Mouse (Mus musculus) MEL (cell line): ENCODE measurements around the gene Enox1. TPM values are rescaled to one million over a fixed set of nuclear protein-coding genes. Genes with fewer than 3 reads are reported as not detected.

Experiments
- DNase-seq: peaks from one replicate; pipeline ENCODE4 v3.0.0; 2011; ENCODE audit warnings: low read depth, low spot score
- H3K27ac ChIP-seq: 2 replicates; pipeline ENCODE4 v1.5.1; 2012; ENCODE audit warnings: low read depth, mild to moderate bottlenecking, control low read depth, low read length, moderate library complexity; ENCODE audit not compliant: control insufficient read depth
- H3K27me3 ChIP-seq, 2 experiments: fragments of 150-350 bp in 1 of 2; sonication (generic) in 1 of 2; 2 replicates each; pipeline ENCODE4 v1.6.1; 2012; ENCODE audit warnings: low read length in 2 of 2, mild to moderate bottlenecking in 2 of 2, improper control_type of control experiment in 1 of 2, moderate library complexity in 1 of 2; ENCODE audit not compliant: insufficient read depth in 2 of 2, control insufficient read depth in 1 of 2
- H3K36me3 ChIP-seq, 2 experiments: 2 replicates each; pipeline ENCODE4 v1.6.1; 2012 to 2014; ENCODE audit warnings: low read length in 2 of 2, improper control_type of control experiment in 1 of 2, inconsistent platforms in 1 of 2, mild to moderate bottlenecking in 1 of 2; ENCODE audit not compliant: insufficient read depth in 2 of 2, control insufficient read depth in 1 of 2
- H3K4me1 ChIP-seq, 2 experiments: fragments of 150-350 bp in 1 of 2; sonication (generic) in 1 of 2; 2 replicates each; pipeline ENCODE4 v1.6.1; 2012; ENCODE audit warnings: low read length in 2 of 2, improper control_type of control experiment in 1 of 2, mild to moderate bottlenecking in 1 of 2; ENCODE audit not compliant: insufficient read depth in 2 of 2, control insufficient read depth in 1 of 2
- H3K4me3 ChIP-seq, 2 experiments: fragments of 150-350 bp in 1 of 2; sonication (generic) in 1 of 2; 2 replicates each; pipeline ENCODE4 v1.5.1; 2012; ENCODE audit warnings: low read depth in 2 of 2, low read length in 2 of 2, mild to moderate bottlenecking in 2 of 2, moderate library complexity in 2 of 2, control low read depth in 1 of 2, improper control_type of control experiment in 1 of 2; ENCODE audit not compliant: control insufficient read depth in 1 of 2, insufficient read depth in 1 of 2
- H3K79me2 ChIP-seq: 2 replicates; pipeline ENCODE4 v1.6.1; 2012; ENCODE audit warnings: mild to moderate bottlenecking, low read length, moderate library complexity; ENCODE audit not compliant: control insufficient read depth, poor library complexity, insufficient read depth
- H3K9ac ChIP-seq: 2 replicates; pipeline ENCODE4 v1.6.1; 2012; ENCODE audit warnings: low read depth, mild to moderate bottlenecking, control low read depth, low read length, moderate library complexity; ENCODE audit not compliant: control insufficient read depth, poor library complexity, severe bottlenecking
- H3K9me3 ChIP-seq: fragments of 150-350 bp; sonication (generic); replicated peaks from 2 replicates; pipeline ENCODE4 v1.6.1; 2012; ENCODE audit warnings: mild to moderate bottlenecking, low read length, improper control_type of control experiment, moderate library complexity; ENCODE audit not compliant: insufficient read depth
- BHLHE40 ChIP-seq: IDR thresholded peaks from 2 replicates; pipeline ENCODE4 v1.6.1; 2012; ENCODE audit warnings: low read depth, mild to moderate bottlenecking, inconsistent platforms, low read length, improper control_type of control experiment, borderline replicate concordance
- CHD1 ChIP-seq: IDR thresholded peaks from 2 replicates; pipeline ENCODE4 v1.6.1; 2012; ENCODE audit warnings: low read depth, mild to moderate bottlenecking, inconsistent platforms, low read length, improper control_type of control experiment
- CTCF ChIP-seq, 3 experiments: IDR thresholded peaks in 2 of 3; conservative IDR thresholded peaks in 1 of 3; 2 replicates each; pipeline ENCODE4 v1.5.1; 2011 to 2012; ENCODE audit warnings: low read length in 3 of 3, low read depth in 2 of 3, mild to moderate bottlenecking in 2 of 3, improper control_type of control experiment in 1 of 3, inconsistent platforms in 1 of 3, mixed read lengths in 1 of 3, moderate library complexity in 1 of 3; ENCODE audit not compliant: control insufficient read depth in 1 of 3, insufficient read depth in 1 of 3, poor library complexity in 1 of 3, severe bottlenecking in 1 of 3
- E2F4 ChIP-seq: IDR thresholded peaks from 2 replicates; pipeline ENCODE4 v1.6.1; 2011; ENCODE audit warnings: low read depth, low read length, improper control_type of control experiment, borderline replicate concordance
- EP300 ChIP-seq, 2 experiments: IDR thresholded peaks; 2 replicates each; pipeline ENCODE4 v1.6.1; 2011; ENCODE audit warnings: improper control_type of control experiment in 2 of 2, low read length in 2 of 2, low read depth in 1 of 2, mild to moderate bottlenecking in 1 of 2
- ETS1 ChIP-seq: IDR thresholded peaks from 2 replicates; pipeline ENCODE4 v1.6.1; 2012; ENCODE audit warnings: low read depth, mild to moderate bottlenecking, inconsistent platforms, low read length, improper control_type of control experiment, moderate library complexity
- MAZ ChIP-seq: IDR thresholded peaks from 2 replicates; pipeline ENCODE4 v1.6.1; 2012; ENCODE audit warnings: low read depth, mild to moderate bottlenecking, inconsistent platforms, low read length, improper control_type of control experiment
- MYC ChIP-seq: IDR thresholded peaks from 2 replicates; pipeline ENCODE4 v1.6.1; 2011; ENCODE audit warnings: low read depth, mild to moderate bottlenecking, low read length, improper control_type of control experiment, moderate library complexity
- NELFE ChIP-seq: IDR thresholded peaks from 2 replicates; pipeline ENCODE4 v1.6.1; 2011; ENCODE audit warnings: low read depth, low read length, improper control_type of control experiment
- POLR2A ChIP-seq, 2 experiments: IDR thresholded peaks; 2 replicates each; pipeline ENCODE4 v1.6.1; 2011 to 2012; ENCODE audit warnings: low read length in 2 of 2, mild to moderate bottlenecking in 2 of 2, control low read depth in 1 of 2, improper control_type of control experiment in 1 of 2, low read depth in 1 of 2, moderate library complexity in 1 of 2; ENCODE audit not compliant: control insufficient read depth in 1 of 2, insufficient read depth in 1 of 2, poor library complexity in 1 of 2
- POLR2AphosphoS2 ChIP-seq: IDR thresholded peaks from 2 replicates; pipeline ENCODE4 v1.6.1; 2011; ENCODE audit warnings: low read length, improper control_type of control experiment
- SIN3A ChIP-seq: IDR thresholded peaks from 2 replicates; pipeline ENCODE4 v1.6.1; 2012; ENCODE audit warnings: low read length, improper control_type of control experiment, inconsistent platforms
- SMC3 ChIP-seq: IDR thresholded peaks from 2 replicates; pipeline ENCODE4 v1.6.1; 2011; ENCODE audit warnings: low read depth, low read length, improper control_type of control experiment
- TAL1 ChIP-seq: IDR thresholded peaks from 2 replicates; pipeline ENCODE4 v1.6.1; 2012; ENCODE audit warnings: mild to moderate bottlenecking, inconsistent platforms, low read length, moderate library complexity, mixed read lengths
- TBP ChIP-seq: IDR thresholded peaks from 2 replicates; pipeline ENCODE4 v1.8.0; 2011; ENCODE audit warnings: low read depth, low read length, improper control_type of control experiment
- USF1 ChIP-seq: IDR thresholded peaks from 2 replicates; pipeline ENCODE4 v1.6.1; 2014; ENCODE audit warnings: low read depth, mild to moderate bottlenecking, inconsistent platforms, low read length, improper control_type of control experiment, moderate library complexity
- USF2 ChIP-seq, 2 experiments: IDR thresholded peaks; 2 replicates each; pipeline ENCODE4 v1.6.1; 2011 to 2012; ENCODE audit warnings: improper control_type of control experiment in 2 of 2, low read length in 2 of 2, borderline replicate concordance in 1 of 2, inconsistent platforms in 1 of 2, low read depth in 1 of 2, mild to moderate bottlenecking in 1 of 2; ENCODE audit not compliant: insufficient read depth in 1 of 2
- ZMIZ1 ChIP-seq: IDR thresholded peaks from 2 replicates; pipeline ENCODE4 v1.6.1; 2012; ENCODE audit warnings: low read depth, mild to moderate bottlenecking, inconsistent platforms, low read length, improper control_type of control experiment, moderate library complexity
- polyA plus RNA-seq, 2 experiments: library from polyadenylated mRNA; stranded (reverse) in 1 of 2; unstranded in 1 of 2; fragments of >175 nt in 1 of 2; fragments of >200 nt in 1 of 2; gene quantifications; 2 replicates each; pipeline versions ENCODE4 v1.2.1 to v1.2.4; 2012; ENCODE audit warnings: low replicate concordance in 2 of 2, low read depth in 1 of 2; ENCODE audit not compliant: insufficient read length in 2 of 2, insufficient read depth in 1 of 2, missing spikeins in 1 of 2
- total RNA-seq: library from RNA; depleted of rRNA; stranded (reverse); fragments of 300-350 nt; gene quantifications from 2 replicates; pipeline ENCODE4 v1.2.3, GENCODE M21; 2012

Gene Enox1
- total and polyA plus RNA-seq, 3 experiments, result not detected

DNA sequence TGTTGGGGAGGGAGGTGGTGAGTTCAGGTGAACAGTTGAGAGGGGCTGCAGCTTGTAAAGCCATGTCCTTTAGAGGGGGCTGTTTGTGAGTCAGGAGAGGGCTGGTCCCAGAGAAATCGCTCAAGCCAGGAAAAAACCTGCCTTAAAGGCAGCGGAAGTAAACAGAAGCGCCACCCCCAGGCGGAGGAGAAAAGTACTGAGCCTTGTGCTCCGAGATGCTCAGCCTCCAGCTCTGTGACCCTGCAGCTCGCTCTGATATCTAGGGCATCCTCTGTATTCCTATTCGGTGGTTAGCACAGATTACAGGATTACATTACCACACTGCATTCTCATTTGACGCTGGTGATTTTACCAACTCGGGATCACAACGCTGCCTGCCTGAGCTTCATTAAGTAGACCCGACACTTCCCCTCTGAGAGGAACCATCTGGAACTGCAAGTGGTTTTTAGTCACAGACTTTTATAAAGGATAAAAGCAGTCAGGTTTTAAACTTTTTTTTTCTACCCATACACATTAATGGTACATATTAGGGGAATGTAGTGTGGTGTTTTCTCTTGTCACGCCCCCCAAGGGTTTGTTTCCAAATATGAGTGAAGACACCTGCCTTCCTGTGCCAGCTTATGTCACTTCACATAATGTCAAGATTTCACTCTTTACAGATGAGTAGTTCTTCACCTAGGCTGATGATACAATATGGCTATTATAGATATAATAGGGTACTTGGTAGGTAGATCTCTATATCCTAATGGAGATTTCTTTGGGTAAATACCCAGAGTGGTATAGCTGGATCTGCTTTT, 552.0 kb downstream of the Enox1 start:
- no peaks in the 10 kb centered on the region for H3K36me3 ChIP-seq
- TF ChIP-seq POLR2AphosphoS2 (no peak), BHLHE40 (no peak)
- no peak overlapping the region for H3K27ac ChIP-seq
- no peaks in the 10 kb centered on the region for H3K27me3 ChIP-seq
- no peak overlapping the region for H3K9ac ChIP-seq
- H3K79me2 ChIP-seq, result no peaks in the 10 kb centered on the region
- DNase-seq, result no peak
- no peak overlapping the region for H3K4me3 ChIP-seq
- H3K4me1 ChIP-seq, result no peaks in the 10 kb centered on the region
- H3K9me3 ChIP-seq, result no peaks in the 10 kb centered on the region

DNA sequence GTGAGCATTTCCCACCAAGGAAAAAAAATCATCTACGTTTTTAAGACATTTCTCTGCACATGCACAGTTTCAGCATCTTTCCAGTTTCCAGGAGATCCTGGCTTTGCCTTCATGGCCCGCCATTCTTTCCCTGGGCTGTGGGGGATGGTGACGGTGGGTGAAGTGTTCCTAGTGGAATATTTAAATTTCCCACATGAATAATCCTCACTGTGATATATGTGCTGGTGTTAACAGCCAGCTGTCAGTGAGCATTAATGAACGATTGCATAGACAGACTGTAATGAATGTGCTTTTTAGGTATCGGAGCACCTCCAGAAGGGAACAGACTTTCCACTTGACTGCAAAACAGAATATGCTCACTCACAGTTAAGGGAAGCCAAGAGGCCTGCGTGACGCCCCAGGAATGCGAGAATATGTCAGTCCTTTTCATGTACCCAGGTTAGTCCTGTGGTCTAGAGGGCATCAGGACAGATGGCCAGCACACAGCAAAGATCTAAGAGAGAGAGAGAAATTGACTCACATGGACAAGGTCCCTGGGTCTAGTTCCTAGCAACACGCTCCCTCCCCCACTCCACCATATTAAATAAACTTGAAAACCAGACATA, 558.5 kb downstream of the Enox1 start:
- no peaks in the 10 kb centered on the region for H3K27me3 ChIP-seq
- no peak for TF ChIP-seq EP300 (IDR thresholded peaks at IDR 0.05; ENCODE audit: low read depth in 1 of 2, low read length in 2 of 2)
- no peak for TF ChIP-seq SIN3A
- no peak for TF ChIP-seq NELFE
- no peak for TF ChIP-seq ZMIZ1
- no peak for TF ChIP-seq USF1
- TF ChIP-seq MAZ, result no peak
- no peak for TF ChIP-seq E2F4
- TF ChIP-seq TAL1, result no peak
- TF ChIP-seq SMC3, result no peak
- TF ChIP-seq BHLHE40, result no peak
- no peak for TF ChIP-seq ETS1
- TF ChIP-seq CHD1, result no peak
- no peak for TF ChIP-seq MYC
- TF ChIP-seq POLR2A (IDR thresholded peaks at IDR 0.05; ENCODE audit: control insufficient read depth in 1 of 2, insufficient read depth in 1 of 2, low read depth in 1 of 2, low read length in 2 of 2, poor library complexity in 1 of 2), result no peak
- TF ChIP-seq TBP, result no peak
- TF ChIP-seq USF2 (IDR thresholded peaks at IDR 0.05; ENCODE audit: borderline replicate concordance in 1 of 2, insufficient read depth in 1 of 2, low read depth in 1 of 2, low read length in 2 of 2), result no peak
- TF ChIP-seq CTCF (IDR thresholded peaks at IDR 0.05 in 2 of 3, conservative IDR thresholded peaks at IDR 0.05 in 1 of 3; ENCODE audit: control insufficient read depth in 1 of 3, insufficient read depth in 1 of 3, low read depth in 2 of 3, low read length in 3 of 3, poor library complexity in 1 of 3, severe bottlenecking in 1 of 3), result no peak
- TF ChIP-seq, all 39 proteins: peak for 0
- no peak overlapping the region for H3K27ac ChIP-seq
- no peaks in the 10 kb centered on the region for H3K79me2 ChIP-seq
- H3K4me3 ChIP-seq, result no peak overlapping the region
- DNase-seq, result no peak
- no peak overlapping the region for H3K9ac ChIP-seq
- H3K4me1 ChIP-seq, result no peaks in the 10 kb centered on the region
- H3K36me3 ChIP-seq, result no peaks in the 10 kb centered on the region
- H3K9me3 ChIP-seq, result no peaks in the 10 kb centered on the region
